Mouse (Mus musculus) liver, embryonic 16.5 days (tissue): ENCODE results near the gene Trim33. TPM values are rescaled to one million over a fixed set of nuclear protein-coding genes. Genes with fewer than 3 reads are reported as not detected.

Source experiments
- ATAC-seq: fragments of 200-750 bp; cut with Nextera tagmentation; 2 replicates; pipeline ENCODE4 v1.8.0; 2017; ENCODE audit warnings: low read depth, mild to moderate bottlenecking, moderate number of reproducible peaks, moderate library complexity
- H3K27ac ChIP-seq: fragments of 300-500 bp; sonication (generic); 2 replicates; pipeline ENCODE4 v1.5.1; 2014; ENCODE audit warnings: mild to moderate bottlenecking, low read length
- H3K27me3 ChIP-seq: fragments of 300-500 bp; sonication (generic); 2 replicates; pipeline ENCODE4 v1.6.1; 2014; ENCODE audit warnings: low read depth, low read length, mixed read lengths; ENCODE audit not compliant: control insufficient read depth, insufficient read depth
- H3K36me3 ChIP-seq: fragments of 300-500 bp; sonication (generic); 2 replicates; pipeline ENCODE4 v1.6.1; 2014; ENCODE audit warnings: mild to moderate bottlenecking; ENCODE audit not compliant: control insufficient read depth, insufficient read depth
- H3K4me1 ChIP-seq: fragments of 300-500 bp; sonication (generic); 2 replicates; pipeline ENCODE4 v1.6.1; 2014; ENCODE audit warnings: low read depth, low read length, mixed read lengths; ENCODE audit not compliant: control insufficient read depth
- H3K4me2 ChIP-seq: fragments of 300-500 bp; sonication (generic); 2 replicates; pipeline ENCODE4 v1.6.1; 2014; ENCODE audit warnings: low read depth, low read length, mixed read lengths
- H3K4me3 ChIP-seq: fragments of 300-500 bp; sonication (generic); 2 replicates; pipeline ENCODE4 v1.5.1; 2014; ENCODE audit warnings: low read depth, mild to moderate bottlenecking, low read length
- H3K9ac ChIP-seq: fragments of 300-500 bp; sonication (generic); 2 replicates; pipeline ENCODE4 v1.6.1; 2014; ENCODE audit warnings: low read depth, low read length
- H3K9me3 ChIP-seq: fragments of 300-500 bp; sonication (generic); replicated peaks from 2 replicates; pipeline ENCODE4 v1.6.1; 2016; ENCODE audit warnings: low read length; ENCODE audit not compliant: control insufficient read depth
- WGBS: fragments of 180-500 bp; shearing (Covaris S2); extraction: QIAGEN DNeasy Blood & Tissue Kit; methylation state at CpG from one replicate; pipeline ENCODE4 v1.1.7; 2014; ENCODE audit not compliant: insufficient replicate concordance; 5-methylcytosine and 5-hydroxymethylcytosine counted together
- polyA plus RNA-seq: library from polyadenylated mRNA; unstranded; fragments of >200 nt; fragmentation: Nextera tagmentation; extraction: Ambion mirVana; gene quantifications from 2 replicates; pipeline ENCODE4 v1.2.1, GENCODE M21; 2015

Trim33 gene
- polyA plus RNA-seq, 1 experiment from 2014 or later, result 5.1 TPM

DNA sequence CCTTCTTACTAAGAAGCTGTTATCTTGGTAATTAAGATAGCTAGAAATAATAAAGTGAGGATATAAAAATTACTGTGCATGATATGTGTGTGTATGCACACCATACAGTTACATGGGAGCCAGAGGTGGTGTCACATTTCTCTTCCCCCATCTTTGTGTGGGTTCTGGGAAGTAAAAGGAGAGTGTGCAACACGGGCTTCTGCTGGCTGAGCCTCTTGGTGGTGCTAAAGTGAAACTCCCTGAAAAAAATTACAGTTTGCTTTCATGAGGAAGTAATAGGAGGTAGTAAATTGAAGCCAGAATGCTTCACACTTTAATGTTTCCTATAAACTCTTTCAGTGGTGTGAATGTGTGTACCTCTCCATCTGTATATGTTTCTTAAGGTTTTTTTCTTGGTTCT is 56.3 kb downstream of the Trim33 start:
- H3K4me2 ChIP-seq, result no peak overlapping the region
- H3K4me3 ChIP-seq, result no peak overlapping the region
- ATAC-seq, result no peak
- H3K9me3 ChIP-seq, result no peaks in the 10 kb centered on the region
- no peak overlapping the region for H3K9ac ChIP-seq
- H3K27ac ChIP-seq, result no peak overlapping the region
- H3K27me3 ChIP-seq, result no peaks in the 10 kb centered on the region
- no peaks in the 10 kb centered on the region for H3K4me1 ChIP-seq
- peaks cover 7% of the 10 kb centered on the region for H3K36me3 ChIP-seq
- WGBS, result 50% methylated on average over 1 of the region's 1 CpGs

DNA sequence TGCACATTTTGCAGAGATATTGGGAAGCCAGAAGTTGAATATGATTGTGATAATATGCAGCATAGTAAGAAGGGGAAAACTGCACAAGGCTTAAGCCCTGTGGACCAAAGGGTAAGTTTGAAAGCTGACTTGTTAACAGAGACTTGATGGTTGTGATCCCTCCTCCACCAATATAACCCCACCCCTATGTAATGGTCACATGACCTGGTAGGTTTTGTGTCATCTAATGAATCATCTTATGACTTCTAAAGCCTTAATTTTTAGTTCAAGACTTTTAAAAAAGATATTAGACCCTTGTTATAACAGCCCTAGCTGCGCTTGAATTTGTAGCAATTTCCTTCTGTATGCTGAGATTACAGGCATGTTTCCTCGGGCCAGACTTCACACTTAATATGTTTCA is 67.6 kb downstream of the Trim33 start:
- no peak overlapping the region for H3K27ac ChIP-seq
- no peaks in the 10 kb centered on the region for H3K27me3 ChIP-seq
- no peak overlapping the region for H3K9ac ChIP-seq
- H3K9me3 ChIP-seq, result no peaks in the 10 kb centered on the region
- peaks cover 21% of the 10 kb centered on the region for H3K36me3 ChIP-seq
- H3K4me2 ChIP-seq, result no peak overlapping the region
- H3K4me1 ChIP-seq, result no peaks in the 10 kb centered on the region
- no peak overlapping the region for H3K4me3 ChIP-seq
- no peak for ATAC-seq
- 88% methylated on average over 2 of the region's 2 CpGs for WGBS

DNA sequence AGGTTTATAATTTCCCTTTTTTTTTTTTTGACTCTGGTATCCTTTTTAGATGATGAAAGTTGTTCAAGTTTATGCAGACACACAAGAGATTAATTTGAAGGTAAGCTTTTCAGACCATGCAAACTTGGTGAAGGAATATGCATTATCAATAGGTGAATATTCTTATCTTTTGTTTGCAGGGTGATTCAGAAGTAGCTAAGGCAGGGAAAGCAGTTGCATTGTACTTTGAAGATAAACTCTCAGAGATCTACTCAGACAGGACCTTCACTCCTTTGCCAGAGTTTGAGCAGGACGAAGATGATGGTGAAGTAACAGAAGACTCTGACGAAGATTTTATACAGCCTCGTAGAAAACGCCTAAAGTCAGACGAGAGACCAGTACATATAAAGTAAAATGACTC is 74.4 kb downstream of the Trim33 start:
- WGBS, result 27% methylated on average over 5 of the region's 5 CpGs

DNA sequence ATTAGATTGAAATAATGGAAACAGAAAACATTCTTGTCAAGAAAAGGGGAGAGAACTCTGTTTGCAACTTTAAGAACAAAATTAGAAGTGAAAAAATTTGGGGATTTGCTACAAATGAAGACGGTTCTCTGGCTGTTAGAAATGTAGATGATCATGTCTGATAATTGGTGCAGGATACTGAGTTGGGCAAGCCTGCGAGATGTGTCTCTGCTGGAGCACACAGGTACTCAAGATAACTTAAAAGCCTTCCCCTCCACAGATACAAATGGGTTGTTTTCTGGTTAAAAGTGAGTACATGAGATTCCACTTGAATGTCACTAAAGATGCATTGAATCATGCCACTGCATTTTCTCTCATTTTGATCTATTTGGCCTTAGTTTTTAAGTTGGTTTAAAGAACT is 74.9 kb downstream of the Trim33 start:
- Histone ChIP-seq H3K4me2 (no peak overlapping the region), H3K27ac (no peak overlapping the region), H3K9ac (no peak overlapping the region), H3K36me3 (no peaks in the 10 kb centered on the region; the same call in 1 of the 2 replicates), H3K4me1 (no peaks in the 10 kb centered on the region; the same call in 1 of the 2 replicates), H3K4me3 (no peak overlapping the region), H3K27me3 (no peaks in the 10 kb centered on the region), H3K9me3 (no peaks in the 10 kb centered on the region)
- ATAC-seq, result peak; percentile 63
- WGBS, result 28% methylated on average over 2 of the region's 2 CpGs

More for the DNA sequence above, 74.4 kb downstream of the Trim33 start:
- Histone ChIP-seq H3K4me1 (no peaks in the 10 kb centered on the region; the same call in 1 of the 2 replicates), H3K27me3 (no peaks in the 10 kb centered on the region), H3K4me3 (no peak overlapping the region), H3K9ac (no peak overlapping the region), H3K27ac (no peak overlapping the region), H3K9me3 (no peaks in the 10 kb centered on the region), H3K4me2 (no peak overlapping the region), H3K36me3 (no peaks in the 10 kb centered on the region; the same call in 1 of the 2 replicates)
- ATAC-seq, result peak; percentile 68

DNA sequence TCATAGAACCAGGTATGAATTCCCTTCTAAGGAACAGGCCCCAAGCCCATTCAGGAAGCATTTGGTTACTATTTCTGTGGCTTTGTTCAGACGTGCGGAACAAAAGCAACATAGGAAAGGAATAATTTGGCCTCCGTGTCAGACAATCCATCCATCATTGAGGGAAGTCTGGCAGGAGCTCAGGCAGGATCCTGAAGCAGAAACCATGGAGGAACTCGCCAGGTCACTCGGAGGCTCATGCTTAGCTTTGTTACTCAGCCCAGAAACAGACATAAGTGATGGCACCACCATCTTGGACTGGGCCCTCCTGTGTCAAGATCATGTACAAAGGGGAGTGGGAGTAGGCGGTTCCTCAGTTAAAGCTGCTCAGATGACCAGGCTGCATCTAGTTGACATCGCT is 82.1 kb downstream of the Trim33 start:
- Histone ChIP-seq H3K27ac (no peak overlapping the region), H3K4me1 (no peaks in the 10 kb centered on the region), H3K9ac (no peak overlapping the region), H3K4me3 (no peak overlapping the region), H3K9me3 (no peaks in the 10 kb centered on the region), H3K36me3 (no peaks in the 10 kb centered on the region), H3K27me3 (no peaks in the 10 kb centered on the region), H3K4me2 (no peak overlapping the region)
- WGBS, result 87% methylated on average over 7 of the region's 7 CpGs
- ATAC-seq, result no peak

DNA sequence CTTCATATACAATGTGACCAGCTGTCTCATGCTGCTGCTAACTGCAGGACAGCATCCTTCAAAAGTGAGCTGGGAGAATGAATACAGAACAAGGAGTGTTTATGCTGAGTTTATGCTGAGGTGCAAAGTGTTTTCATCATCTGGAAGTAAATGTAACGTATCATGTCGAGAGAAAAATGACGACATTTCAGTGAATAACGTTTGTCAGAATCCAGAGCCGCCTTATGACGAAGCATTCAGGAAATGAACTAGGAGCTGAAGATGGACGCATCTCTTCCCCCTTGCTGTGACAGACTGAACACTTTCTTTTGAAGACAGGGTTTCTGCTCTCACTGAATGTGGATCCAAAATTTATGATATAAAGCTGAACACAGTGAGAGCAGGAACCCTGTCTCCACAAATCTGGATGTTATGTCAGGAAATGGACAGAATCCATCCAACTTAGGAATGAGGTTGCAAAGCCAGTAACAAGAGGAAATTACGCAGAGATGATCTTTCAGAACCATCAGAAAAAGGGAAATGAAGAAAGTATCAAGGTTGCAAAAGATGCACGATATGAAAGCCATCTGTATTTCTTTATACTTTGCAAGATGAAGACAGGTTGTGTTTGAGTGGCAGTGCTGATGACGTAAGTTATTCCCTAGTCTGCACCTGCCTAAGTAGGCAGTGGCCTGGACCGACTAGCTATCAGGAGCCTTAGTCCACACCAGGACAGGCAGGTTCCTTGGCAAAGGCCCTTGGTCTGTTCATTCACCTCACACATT is 85.3 kb downstream of the Trim33 start:
- Histone ChIP-seq H3K4me2 (no peak overlapping the region), H3K27ac (no peak overlapping the region), H3K27me3 (no peaks in the 10 kb centered on the region), H3K4me1 (no peaks in the 10 kb centered on the region), H3K4me3 (no peak overlapping the region), H3K36me3 (no peaks in the 10 kb centered on the region), H3K9me3 (no peaks in the 10 kb centered on the region), H3K9ac (no peak overlapping the region)
- 68% methylated on average over 11 of the region's 11 CpGs for WGBS
- ATAC-seq, result no peak

DNA sequence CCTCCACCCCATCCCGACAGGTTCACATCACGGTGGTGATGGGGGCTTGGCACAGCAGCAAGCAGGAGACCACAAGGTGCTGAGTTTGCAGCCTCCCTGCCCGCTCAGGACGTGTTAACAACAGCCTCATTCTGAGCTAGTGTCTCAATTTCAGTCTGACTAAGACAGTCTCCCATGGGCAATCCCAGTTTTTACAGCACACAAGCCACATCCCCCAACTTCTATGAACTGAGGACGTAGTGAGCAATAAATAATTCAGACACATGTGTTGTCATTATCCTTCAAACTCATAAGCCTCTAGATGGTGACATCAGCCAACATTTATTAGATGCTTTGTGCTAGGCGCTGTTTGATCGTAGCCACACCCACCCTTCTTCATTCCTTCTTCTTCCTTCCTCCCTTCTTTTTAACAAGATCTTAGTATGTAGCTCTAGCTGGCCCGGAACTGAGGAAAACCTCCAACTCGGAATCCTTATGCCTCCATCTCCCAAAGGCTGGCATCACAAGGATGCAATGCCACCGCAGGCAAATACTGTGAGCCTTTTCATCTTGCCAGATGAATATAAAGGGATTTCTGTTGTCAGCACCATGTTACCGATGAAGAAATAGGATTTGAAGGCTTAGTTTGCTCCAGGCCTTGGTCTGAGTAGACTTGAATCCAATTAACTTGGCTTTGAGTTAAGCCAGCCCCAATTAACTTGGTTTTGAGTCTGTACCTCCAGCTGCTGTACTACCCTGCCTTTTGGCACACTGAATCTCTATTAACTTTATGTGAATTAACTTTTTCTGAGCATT is 88.3 kb downstream of the Trim33 start:
- no peak overlapping the region for H3K9ac ChIP-seq
- H3K4me2 ChIP-seq, result no peak overlapping the region
- 71% methylated on average over 11 of the region's 11 CpGs for WGBS
- no peaks in the 10 kb centered on the region for H3K36me3 ChIP-seq
- no peak overlapping the region for H3K4me3 ChIP-seq
- H3K4me1 ChIP-seq, result no peaks in the 10 kb centered on the region
- ATAC-seq, result no peak
- no peak overlapping the region for H3K27ac ChIP-seq
- no peaks in the 10 kb centered on the region for H3K9me3 ChIP-seq
- no peaks in the 10 kb centered on the region for H3K27me3 ChIP-seq

- Histone ChIP-seq H3K36me3 (no peaks in the 10 kb centered on the region), H3K27me3 (no peaks in the 10 kb centered on the region), H3K4me3 (no peak overlapping the region), H3K9ac (no peak overlapping the region), H3K4me1 (no peaks in the 10 kb centered on the region), H3K4me2 (no peak overlapping the region), H3K27ac (no peak overlapping the region), H3K9me3 (no peaks in the 10 kb centered on the region)
- WGBS, result 77% methylated on average over 3 of the region's 3 CpGs
- ATAC-seq, result no peak
These were observed 89.6 kb downstream of the Trim33 start for GRCm38 (mm10) chr3:103368731-103369130.

- ATAC-seq, result no peak
- no peaks in the 10 kb centered on the region for H3K27me3 ChIP-seq
- peaks cover 4% of the 10 kb centered on the region; the same call in 1 of the 2 replicates for H3K4me1 ChIP-seq
- H3K36me3 ChIP-seq, result no peaks in the 10 kb centered on the region
- no peak overlapping the region for H3K27ac ChIP-seq
- no peaks in the 10 kb centered on the region for H3K9me3 ChIP-seq
- no peak overlapping the region for H3K4me2 ChIP-seq
- 23% methylated on average over 8 of the region's 8 CpGs for WGBS
- no peak overlapping the region for H3K4me3 ChIP-seq
- no peak overlapping the region for H3K9ac ChIP-seq
These were observed 94.9 kb downstream of the Trim33 start for GRCm38 (mm10) chr3:103374028-103374427.
